Mouse (Mus musculus) heart, adult 11 months (tissue): ENCODE data around the gene Pdcd1.
A peak's percentile ranks its signal among the peaks of the same experiment; 100 is the strongest.
"Not testable (repeated sequence)": the region's sequence is repeated elsewhere in the genome, so short reads cannot be mapped to it uniquely, and the experiment has no call there.

Experiments used
- DNase-seq: peaks from one replicate; pipeline ENCODE4 v3.0.0; 2022

Gene Pdcd1

DNA sequence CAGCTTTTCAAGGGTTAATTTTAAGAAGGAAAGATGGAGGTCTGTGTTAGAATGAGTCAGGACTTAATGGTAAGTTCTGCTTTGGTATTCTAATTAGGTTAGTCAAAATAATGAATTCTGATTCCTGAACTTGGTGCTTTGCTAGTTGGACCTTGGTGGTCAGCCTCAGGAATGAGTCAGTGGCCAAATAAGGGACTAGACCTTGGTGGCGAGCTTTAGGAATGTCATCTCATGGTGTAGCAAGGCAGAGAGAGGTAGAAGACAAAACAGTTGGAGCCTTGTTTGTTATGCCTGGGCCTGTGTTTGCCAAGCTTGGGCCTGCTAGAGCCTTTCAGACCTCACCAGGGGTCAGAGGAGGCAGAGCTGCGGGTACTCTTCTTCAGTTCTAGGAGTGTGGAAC lies 23.6 kb downstream of the Pdcd1 start:
- no peak for DNase-seq

DNA sequence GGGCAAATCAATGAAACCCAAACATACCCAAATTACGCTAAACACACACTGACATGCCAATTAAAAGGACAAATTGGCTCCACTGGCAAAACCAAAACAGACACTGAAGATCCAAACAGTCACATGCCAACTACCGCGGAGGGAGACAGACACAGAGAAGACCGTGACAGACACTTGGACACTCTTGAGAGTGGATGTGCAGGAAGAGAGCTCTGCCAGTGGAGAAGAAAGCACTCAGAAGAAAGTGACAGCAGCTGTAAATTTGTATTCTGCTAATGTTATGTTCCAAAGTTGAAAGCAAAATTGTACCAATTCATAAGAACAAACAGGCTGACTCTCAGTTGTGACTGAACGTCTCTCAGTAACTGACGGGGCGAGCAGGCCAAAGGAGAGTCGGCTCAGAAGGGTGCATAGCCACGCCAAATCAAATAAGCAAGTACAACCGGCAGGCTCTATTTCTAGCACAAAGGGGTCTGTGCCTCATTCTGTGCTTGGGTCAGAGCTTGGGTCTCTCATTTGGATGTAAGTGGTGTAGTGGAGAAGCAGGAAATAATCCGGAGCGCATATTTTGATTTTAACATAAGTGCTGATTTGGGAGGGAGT lies 24.7 kb downstream of the Pdcd1 start:
- no peak for DNase-seq

DNA sequence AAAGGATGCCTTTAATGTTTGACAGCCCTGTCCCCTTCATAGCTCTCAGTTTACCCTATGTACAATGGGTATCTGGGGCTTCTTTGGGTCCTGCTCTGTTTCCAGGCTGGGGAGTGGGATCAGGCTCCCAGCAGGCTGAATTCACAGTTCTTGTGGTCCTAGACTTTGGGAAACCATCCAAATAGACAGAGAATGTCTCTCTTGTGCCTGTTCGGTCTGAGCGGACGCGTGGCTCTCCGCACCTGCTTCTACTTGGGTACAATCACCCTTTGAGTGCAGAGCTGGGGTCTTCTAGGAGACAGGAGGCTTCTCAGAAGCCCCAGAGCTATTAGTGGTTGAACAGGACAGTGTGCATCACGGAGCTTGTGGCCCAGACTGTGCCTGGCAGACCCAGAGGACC lies 32.2 kb downstream of the Pdcd1 start, which contains the start of gene Neu4:
Gene Neu4, plus strand, starts transcription at position 301 of the 400 bp plus-strand sequence.
- no peak for DNase-seq

DNA sequence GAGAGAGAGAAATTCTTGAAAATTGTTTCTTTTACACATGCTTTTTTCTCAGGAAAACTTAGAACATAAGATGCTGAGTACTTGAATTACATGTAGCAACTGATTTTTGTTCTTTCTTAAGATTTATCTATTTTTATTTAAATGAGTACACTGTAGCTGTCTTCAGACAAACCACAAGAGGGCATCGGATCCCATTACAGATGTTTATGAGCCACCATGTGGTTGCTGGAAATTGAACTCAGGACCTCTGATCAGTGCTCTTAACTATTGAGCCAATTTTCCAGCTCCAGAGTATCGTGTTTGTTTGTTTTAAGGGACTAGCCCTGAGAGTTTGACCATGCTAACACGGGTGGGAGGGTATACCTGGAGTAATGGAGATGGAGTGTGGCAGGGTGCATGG lies 40.7 kb downstream of the Pdcd1 start:
- no peak for DNase-seq

DNA sequence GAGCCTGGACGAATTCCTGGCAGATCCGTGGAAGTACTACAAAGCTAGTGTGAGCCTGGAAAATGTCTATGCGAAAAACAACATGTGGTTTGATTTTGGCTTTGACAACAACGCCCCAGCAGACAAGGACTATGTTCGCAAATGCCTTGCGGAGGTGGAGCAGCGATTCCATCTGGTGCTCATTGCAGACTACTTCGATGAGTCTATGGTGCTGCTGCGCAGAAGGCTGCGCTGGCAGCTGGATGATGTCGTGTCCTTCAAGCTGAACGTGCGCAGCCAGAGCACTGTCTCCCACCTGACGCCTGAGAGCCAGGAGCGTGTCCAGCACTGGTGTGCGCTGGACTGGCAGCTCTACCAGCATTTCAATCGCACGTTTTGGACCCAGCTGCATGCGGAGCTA lies 43.5 kb downstream of the Pdcd1 start:
- DNase-seq = not testable (repeated sequence)

DNA sequence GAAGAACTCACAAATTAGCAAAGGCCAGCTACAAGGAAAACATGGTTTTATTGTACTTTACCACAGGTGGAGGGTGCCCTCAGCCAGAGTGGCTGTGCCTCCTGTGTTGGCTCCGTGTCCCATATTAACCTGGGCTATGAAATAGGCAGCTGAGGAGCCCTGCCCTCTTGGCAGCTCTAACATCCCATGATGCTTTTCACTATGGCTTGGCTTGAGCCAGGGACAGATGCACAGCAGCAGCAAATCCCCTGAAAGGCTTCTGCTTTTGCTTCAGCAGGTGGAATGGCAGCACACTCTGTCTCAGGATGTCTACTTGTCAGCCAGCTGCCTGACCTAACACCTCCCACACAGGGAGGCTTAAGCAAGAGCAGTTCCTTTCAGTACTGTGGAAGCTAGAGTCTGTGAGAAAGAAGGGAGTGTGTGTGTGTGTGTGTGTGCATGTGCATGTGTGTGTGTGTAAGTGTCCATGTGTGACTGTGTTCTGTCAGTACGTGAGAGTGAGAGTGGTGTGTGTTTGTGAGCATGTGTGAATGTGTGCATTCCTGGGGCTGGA lies 46.3 kb downstream of the Pdcd1 start:
- peak; percentile 87 for DNase-seq

DNA sequence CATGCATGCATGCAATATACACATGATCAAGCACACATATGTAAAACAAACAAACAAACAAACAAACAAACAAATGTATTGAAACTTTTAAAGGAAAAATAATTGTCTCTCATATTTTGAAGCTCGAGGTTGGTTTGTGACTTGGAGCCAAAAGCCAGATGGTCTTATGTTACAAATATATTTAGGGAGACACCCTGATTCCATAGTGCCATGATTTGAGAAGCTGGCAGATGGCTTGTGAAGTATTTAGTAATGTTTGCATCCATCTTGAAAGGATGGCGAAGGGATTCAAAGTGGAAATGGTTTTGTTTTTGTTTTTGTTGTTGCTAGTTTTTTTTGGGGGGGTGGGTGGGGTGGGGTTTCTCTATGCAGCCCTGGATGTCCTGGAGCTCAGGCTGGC lies 51.3 kb downstream of the Pdcd1 start:
- peak; percentile 9 for DNase-seq

DNA sequence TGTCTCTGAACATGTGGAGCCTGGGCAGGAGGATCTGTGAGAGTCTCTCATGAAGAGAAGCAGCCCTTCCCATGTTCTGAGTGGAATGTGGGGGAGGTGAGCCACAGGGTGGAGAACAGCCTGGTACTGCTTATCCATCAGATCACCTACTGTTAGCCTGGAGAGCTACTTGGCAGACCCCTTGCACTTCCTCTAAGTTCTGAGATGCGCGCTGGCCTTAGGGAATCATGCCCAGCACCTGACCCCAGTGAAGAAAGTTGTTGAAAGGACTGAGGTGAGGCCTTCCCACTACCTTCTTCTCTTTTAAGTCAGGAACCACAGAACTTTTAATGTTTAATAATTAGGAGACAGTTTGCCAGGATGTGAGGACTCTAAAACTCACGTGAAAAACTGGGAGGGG lies 60.9 kb downstream of the Pdcd1 start:
- peak; percentile 90 for DNase-seq

DNA sequence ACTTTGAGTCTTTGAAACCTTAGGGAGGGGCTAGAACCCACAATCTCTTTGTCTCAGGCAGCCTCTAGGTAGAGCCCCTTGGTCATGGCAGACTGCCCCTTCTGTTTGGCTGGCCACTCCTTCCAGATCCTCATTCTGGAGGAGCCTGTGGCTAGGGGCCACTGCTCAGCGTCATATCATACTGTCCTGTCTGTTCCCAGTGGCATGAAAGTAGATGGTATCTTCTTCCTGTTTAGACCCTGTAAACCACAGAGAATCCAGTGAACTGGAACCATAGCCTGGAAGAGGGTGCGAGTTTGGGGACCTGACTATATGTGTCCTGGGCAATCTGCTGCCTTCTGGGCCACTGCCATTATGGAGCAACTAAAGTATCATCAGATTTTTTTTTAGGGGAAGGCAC lies 61.3 kb downstream of the Pdcd1 start:
- DNase-seq = peak; percentile 87

DNA sequence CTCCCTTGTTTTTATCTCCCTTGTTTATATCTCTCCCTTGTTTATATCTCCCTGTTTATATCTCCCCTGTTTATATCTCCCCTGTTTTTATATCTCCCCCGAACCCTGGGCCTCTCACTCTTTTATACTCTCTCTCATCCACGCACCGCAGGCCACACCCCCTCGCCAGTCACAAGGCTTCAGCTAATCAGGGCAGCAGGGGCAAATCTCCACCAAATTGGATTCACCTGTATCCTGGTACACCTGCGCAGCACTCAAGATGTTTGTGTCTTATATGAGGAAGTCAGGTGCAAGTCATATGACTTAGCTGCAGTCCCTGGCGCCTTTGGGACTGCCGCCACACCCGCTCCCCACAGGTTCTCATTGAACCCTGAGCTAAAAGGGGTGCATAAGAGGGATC lies 62.1 kb downstream of the Pdcd1 start, which contains the start of gene Gal3st2c:
Gene Gal3st2c, plus strand, starts transcription at position 301 of the 400 bp plus-strand sequence.
- DNase-seq = peak; percentile 66

DNA sequence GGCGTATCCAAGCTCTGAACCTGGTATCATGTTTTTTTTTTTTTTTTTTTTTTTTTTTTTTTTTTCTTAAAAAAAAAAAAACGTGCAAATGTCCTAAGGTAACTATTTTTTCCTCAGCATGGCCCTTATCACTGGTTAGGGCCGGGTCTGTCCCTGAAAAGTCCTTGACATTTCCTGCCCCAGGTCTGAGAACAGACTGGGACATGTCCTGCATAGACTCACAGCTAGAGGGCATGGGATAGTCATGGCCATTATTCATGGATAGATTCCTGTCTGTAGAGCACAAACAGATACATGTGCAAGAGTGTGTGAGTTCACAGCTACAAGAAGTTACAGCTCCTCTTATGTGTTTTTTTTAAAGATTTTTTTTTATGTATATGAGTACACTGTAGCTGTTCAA lies 63.6 kb downstream of the Pdcd1 start:
- DNase-seq = peak; percentile 40
